Mouse (Mus musculus) right cerebral cortex, adult 18-20 months (tissue): Measurements from ENCODE around the gene Lamb3.
A peak's percentile ranks its signal among the peaks of the same experiment; 100 is the strongest.

Experiments used
- DNase-seq: peaks from one replicate; pipeline ENCODE4 v3.0.0; 2022; ENCODE audit warnings: mixed read lengths

Gene Lamb3

GRCm38 (mm10) chr1:193207503-193207902 is at the start of gene Lamb3:
Gene Lamb3, plus strand, starts transcription at chr1:193207699.
- no peak for DNase-seq

- DNase-seq, result no peak
These were observed 48.3 kb upstream of the Lamb3 start for GRCm38 (mm10) chr1:193159163-193159562.

- DNase-seq, result no peak
These were observed 47.9 kb upstream of the Lamb3 start for GRCm38 (mm10) chr1:193159613-193160012.

GRCm38 (mm10) chr1:193160317-193161032 is 47.0 kb upstream of the Lamb3 start:
- no peak for DNase-seq

- no peak for DNase-seq
These were observed 39.8 kb upstream of the Lamb3 start, which contains the start of gene A130010J15Rik for GRCm38 (mm10) chr1:193167746-193168145. Gene A130010J15Rik, plus strand, starts transcription at chr1:193168046.

GRCm38 (mm10) chr1:193169228-193169627 is 38.3 kb upstream of the Lamb3 start:
- DNase-seq, result no peak

- no peak for DNase-seq
These were observed 37.6 kb upstream of the Lamb3 start for GRCm38 (mm10) chr1:193169856-193170255.

GRCm38 (mm10) chr1:193172991-193173809 is 34.3 kb upstream of the Lamb3 start:
- DNase-seq, result peak; percentile 98

GRCm38 (mm10) chr1:193173810-193174129 is 33.7 kb upstream of the Lamb3 start:
- no peak for DNase-seq

- DNase-seq, result no peak
These were observed 33.3 kb upstream of the Lamb3 start for GRCm38 (mm10) chr1:193174143-193174733.

GRCm38 (mm10) chr1:193181104-193181503 is 26.4 kb upstream of the Lamb3 start:
- DNase-seq, result no peak

- DNase-seq, result no peak
These were observed 19.2 kb upstream of the Lamb3 start for GRCm38 (mm10) chr1:193188257-193188656.

GRCm38 (mm10) chr1:193189151-193189621 is 18.3 kb upstream of the Lamb3 start:
- peak; percentile 28 for DNase-seq

- DNase-seq, result no peak
These were observed 17.7 kb upstream of the Lamb3 start for GRCm38 (mm10) chr1:193189771-193190170.

GRCm38 (mm10) chr1:193191675-193192283 is 15.7 kb upstream of the Lamb3 start:
- DNase-seq, result no peak

GRCm38 (mm10) chr1:193194416-193195140 is 12.9 kb upstream of the Lamb3 start:
- DNase-seq, result no peak

GRCm38 (mm10) chr1:193195169-193195810 is 12.2 kb upstream of the Lamb3 start:
- no peak for DNase-seq

- no peak for DNase-seq
These were observed 9.8 kb upstream of the Lamb3 start for GRCm38 (mm10) chr1:193197494-193198205.

GRCm38 (mm10) chr1:193198312-193198711 is 9.2 kb upstream of the Lamb3 start:
- DNase-seq, result no peak

GRCm38 (mm10) chr1:193200640-193201382 is 6.7 kb upstream of the Lamb3 start:
- no peak for DNase-seq

GRCm38 (mm10) chr1:193201383-193201778 is 6.1 kb upstream of the Lamb3 start, which contains the start of gene Traf3ip3:
Gene Traf3ip3, minus strand, starts transcription at chr1:193201703.
- no peak for DNase-seq
